Mouse (Mus musculus): ENCODE results near the gene Srpx2.

Gene Srpx2

GRCm38 (mm10) chrX:133908261-133908660 is at the start of gene Srpx2:
Srpx2 (plus strand) TSS chrX:133908426.
- DNase-seq: no peak

DNA sequence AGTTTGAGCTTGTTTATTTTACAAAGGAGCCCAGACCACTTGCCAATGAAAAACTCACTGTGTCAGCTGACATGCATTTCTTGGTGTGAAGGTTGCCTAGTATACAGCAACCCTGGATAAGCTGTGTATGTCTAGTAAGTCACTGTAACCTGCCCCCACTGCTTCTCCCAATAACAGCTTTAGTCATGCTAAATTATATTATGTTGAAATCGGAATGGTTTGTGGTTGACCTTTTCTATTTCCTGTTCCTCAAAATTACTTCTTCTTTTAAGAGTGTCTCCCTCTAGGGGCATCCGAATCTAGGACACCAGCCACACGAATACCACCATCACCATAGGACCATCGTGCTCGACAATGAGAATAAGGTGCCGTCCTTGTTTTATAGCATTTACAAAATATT is 38.5 kb upstream of the Srpx2 start:
- DNase-seq: no peak

DNA sequence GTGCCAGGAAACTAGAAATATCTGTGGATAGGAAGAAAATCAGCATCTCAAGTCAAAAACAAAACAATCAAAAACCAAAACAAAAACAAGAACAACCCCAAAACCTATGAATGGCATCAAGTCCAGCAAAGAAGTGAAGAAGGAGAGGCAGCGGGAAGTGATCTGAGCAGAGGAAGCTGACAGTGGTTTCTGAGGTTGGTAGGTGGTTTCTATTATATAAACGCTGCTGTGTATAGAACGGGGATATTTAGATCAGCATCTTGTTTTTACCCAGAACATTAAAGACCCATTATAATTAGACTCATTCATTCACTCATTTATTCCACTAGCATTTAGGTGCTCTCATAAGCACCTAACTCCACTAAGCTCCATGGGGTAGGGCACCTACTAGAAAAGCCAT is 20.9 kb upstream of the Srpx2 start:
- DNase-seq: no peak

- DNase-seq: no peak
These were observed 20.1 kb upstream of the Srpx2 start for GRCm38 (mm10) chrX:133888111-133888510.

DNA sequence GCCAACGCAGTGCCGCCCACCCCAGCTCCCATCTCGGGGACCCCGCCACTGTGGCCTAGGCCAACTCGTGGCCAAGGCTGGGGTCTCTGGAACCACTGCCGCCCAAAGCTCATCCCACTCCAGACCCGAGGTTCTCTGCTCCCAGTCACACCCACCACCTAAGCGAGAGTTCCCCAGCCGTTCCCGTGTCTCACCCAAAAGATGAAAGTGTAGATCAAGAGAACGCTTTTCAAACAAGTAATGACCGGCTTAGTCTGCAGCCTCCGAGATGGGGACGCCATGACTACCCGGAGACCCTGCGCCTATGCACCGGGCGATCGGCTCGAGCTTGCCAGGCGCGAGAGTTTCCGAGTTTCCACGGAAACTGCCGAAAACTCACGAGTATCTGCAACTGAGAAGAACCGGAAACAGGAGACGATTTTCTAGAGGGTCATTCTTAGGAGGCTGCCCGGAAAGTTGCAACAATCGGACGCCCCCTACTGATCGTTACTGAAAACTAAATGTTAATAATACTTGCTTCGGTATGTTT is 10.1 kb upstream of the Srpx2 start, which contains the start of gene Tspan6:
TSS of gene Tspan6 (minus strand) at position 416 of the 529 bp plus-strand sequence.
- peak; percentile 70 for DNase-seq

DNA sequence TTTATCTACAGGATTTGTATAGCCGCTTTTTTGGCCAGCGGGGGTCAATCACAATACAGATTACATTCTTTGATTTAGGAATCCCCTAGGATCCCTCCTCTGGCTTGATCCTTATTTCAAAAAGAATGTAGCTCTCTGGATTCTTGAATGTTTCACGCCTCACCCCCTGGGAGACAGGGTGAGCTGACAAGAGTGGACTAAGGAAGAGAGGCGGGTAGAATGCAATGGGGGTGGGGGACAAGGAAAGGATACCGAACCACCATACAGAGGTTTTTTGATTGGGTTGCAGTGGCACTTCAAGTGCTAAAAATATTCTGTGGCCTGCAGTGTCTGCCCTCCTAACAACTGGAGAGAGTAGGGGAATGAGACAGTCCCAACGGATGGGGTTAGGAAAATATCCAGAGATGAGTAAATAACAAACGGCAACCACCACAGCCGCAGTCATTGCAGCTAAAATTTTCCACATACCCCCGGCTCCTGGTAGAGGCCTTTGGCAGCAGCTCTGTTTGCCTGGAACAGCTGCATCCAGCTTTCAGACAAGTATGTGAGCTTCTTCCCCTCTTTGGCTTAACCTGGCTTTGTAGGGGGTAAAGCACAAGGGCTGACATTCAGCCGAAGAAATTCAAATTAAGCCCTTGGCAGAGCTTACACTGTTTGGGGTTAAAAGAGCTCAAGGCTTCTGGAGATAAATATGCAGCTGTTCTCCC is 3.3 kb downstream of the Srpx2 start:
- no peak for DNase-seq

GRCm38 (mm10) chrX:133913006-133913405 is 4.8 kb downstream of the Srpx2 start:
- no peak for DNase-seq

DNA sequence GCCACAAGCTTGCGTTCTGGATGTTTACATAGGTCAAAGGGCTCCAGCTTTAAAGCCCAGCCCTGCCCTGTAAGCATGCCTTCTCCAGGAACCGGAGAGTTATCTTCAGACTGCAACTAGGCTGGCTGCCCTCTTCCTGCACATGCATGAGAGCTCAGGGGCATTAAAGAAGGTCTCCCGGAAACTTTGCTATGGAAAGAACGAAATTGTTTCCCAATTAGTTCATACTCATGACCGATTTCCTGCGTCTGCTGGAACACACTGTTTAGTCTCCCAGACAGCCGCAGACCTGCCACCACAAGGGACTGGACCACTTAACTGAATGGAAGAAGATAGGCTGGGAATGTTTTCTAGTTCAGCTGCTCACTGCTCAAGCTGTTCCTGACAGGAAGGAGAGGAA is 6.0 kb downstream of the Srpx2 start:
- DNase-seq: no peak

- DNase-seq: no peak
These were observed 13.0 kb downstream of the Srpx2 start for GRCm38 (mm10) chrX:133921187-133921586.

- DNase-seq: no peak
These were observed 18.5 kb downstream of the Srpx2 start for GRCm38 (mm10) chrX:133926760-133927159.

DNA sequence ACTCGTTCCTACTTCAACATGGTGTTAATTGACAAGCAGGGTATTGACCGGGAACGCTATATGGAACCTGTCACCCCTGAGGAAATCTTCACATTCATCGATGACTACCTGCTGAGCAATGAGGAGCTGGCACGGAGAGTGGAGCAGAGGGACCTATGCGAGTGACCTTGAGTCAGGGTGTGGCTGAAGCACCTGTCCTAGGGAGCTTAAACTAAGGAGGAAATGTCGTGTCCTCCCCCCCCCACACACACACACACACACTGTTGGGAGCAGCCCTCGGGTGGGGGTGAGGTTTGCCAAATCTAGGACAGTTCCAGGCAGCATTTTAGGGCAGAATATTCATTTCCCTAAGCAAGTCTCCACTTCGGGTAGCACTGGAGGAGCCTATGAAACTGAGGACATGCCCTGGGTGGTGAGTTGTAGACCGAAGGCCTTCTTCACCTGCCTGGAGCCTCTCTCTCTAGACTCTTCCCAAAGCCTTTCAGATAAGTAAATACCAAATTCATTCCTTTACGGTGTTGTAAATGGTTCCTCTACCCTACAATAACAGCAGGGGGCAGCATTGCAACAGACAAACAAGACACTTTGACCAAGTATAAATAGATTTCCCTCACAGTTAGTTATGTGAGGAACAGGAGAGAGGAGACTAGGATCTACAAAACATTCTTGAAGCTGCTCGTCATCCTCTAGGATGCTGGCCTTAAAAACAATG is 23.2 kb downstream of the Srpx2 start:
- no peak for DNase-seq

GRCm38 (mm10) chrX:133936605-133937225 is 28.5 kb downstream of the Srpx2 start:
- DNase-seq: no peak

DNA sequence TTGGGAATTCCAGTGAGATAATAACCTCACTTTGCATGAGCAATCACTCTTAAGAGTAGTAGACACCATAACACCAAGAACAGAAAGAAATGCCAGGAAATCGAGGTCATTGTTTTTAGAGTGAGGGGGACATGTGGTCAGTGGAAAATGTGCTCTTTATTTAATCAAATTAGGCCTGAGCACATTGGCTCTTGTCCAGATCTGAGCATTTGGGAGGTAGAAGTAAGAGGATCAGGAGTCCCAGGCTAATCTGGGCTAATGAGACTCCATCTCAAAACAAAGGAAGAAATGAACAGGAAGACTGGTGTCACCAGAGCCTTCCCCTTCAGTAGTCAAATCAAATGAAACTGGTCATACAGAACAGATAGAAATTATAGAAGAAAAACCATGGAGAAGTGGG is 31.3 kb downstream of the Srpx2 start:
- DNase-seq: no peak

- peak; percentile 36 for DNase-seq
These were observed 39.2 kb downstream of the Srpx2 start for GRCm38 (mm10) chrX:133947427-133947826.

- no peak for DNase-seq
These were observed 46.4 kb downstream of the Srpx2 start for GRCm38 (mm10) chrX:133954661-133955060.

DNA sequence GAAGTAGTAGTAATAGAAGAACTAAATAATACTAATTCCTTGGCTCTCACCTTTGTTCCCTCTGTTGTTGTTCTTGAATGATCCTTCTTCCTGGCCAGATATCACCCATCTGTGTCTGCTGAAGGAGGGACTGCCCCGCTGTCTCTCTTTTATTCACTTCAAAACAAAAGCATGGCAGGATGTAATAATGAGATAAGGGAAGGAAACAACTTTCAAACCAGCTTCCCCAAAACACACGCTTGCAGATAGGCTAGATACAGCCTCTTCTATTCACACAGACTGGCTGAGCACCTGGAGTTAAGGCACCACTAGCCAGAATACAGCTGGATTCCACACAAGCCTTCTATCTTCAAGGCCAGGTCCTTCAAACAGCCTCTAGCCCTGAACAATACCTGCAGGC is 52.4 kb downstream of the Srpx2 start:
- no peak for DNase-seq

DNA sequence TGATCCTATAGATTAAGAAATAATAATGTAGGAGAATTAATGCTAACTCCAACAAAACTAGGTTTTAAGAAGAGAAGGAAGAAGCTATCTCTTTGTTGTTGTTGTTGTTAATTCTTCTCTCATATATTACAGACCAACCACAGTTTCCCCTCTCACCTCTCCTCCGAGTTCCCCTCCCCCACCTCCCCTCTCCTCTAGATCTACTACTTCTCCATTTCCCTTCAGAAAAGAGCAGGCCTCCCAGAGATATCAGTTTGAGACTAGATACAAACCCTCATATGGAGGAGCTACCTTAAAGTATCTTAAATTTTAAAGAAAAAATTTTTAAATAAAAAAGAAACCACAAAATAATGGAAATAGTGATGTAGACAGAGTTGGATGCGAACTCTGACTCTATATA is 56.4 kb downstream of the Srpx2 start:
- DNase-seq: no peak

DNA sequence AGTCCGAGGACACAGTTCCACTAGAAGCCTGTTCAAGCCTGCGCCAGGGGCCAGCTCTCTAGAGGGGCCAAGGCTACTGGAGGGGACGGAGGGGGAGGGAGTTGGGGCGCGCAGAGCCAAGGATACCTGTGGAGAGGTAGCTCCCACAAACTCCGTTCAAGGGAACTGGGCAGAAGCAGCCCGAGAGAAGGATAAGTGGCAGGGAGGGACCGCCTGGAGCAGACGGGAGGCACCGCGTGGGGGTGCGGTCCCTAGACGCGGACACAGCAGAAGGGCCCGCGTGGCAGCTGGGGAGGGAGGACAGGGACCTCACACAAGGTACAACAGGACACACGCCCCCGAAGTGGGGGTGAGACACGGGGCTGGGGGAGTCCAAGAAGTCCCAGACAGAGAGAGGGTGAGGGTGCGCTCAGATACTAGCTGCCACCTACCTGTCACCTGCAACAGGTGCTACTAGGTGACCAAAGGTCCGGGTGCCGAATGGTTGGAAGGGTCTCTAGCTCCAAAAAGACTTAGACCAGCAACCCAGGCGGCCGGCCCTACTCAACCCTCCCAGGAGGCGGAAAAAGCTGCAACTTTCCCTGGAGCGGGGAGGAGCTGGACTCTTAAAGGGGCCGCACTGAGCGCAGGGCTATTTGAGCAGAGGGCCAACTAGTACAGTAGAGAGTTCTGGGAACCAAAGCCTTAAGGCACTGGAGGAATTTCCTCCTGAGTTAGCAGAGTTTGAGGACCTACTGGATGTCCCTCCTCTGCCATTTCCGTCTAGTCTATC is 73.2 kb downstream of the Srpx2 start, which contains the start of gene Sytl4:
TSS of gene Sytl4 (minus strand) at position 582 of the 772 bp plus-strand sequence.
- no peak for DNase-seq

Measured in cerebellum, adult 9-11 months (tissue).